Mouse (Mus musculus): ENCODE measurements around the gene Jagn1.

GRCm38 (mm10) chr6:113464040-113464439, 21.7 kb downstream of the Jagn1 start:
- TF ChIP-seq CTCF (IDR thresholded peaks at IDR 0.05; ENCODE audit: insufficient read depth, low read depth, low read length) (no peak), POLR2A (IDR thresholded peaks at IDR 0.05; ENCODE audit: insufficient read depth, low read depth, low read length) (no peak)

Data from olfactory bulb, adult 2 months (tissue).